Mouse (Mus musculus) heart, postnatal 0 days (tissue): Measurements from ENCODE around the gene Cpa1. TPM values are rescaled to one million over a fixed set of nuclear protein-coding genes. Genes with fewer than 3 reads are reported as not detected.

Experiments used
- ATAC-seq: fragments of 200-750 bp; cut with Nextera tagmentation; 2 replicates; pipeline ENCODE4 v1.8.0; 2017; ENCODE audit warnings: low read depth, moderate number of reproducible peaks, moderate library complexity; ENCODE audit not compliant: insufficient read depth
- DNase-seq: peaks from one replicate; pipeline ENCODE4 v3.0.0-alpha.2; 2016; ENCODE audit warnings: low spot score
- H3K27ac ChIP-seq: fragments of 300-500 bp; sonication (generic); 2 replicates; pipeline ENCODE4 v1.5.1; 2014; ENCODE audit warnings: low read depth, mild to moderate bottlenecking
- H3K27me3 ChIP-seq: fragments of 300-500 bp; sonication (generic); 2 replicates; pipeline ENCODE4 v1.6.1; 2014; ENCODE audit warnings: low read length, mixed read lengths; ENCODE audit not compliant: control insufficient read depth, insufficient read depth
- H3K36me3 ChIP-seq: fragments of 300-500 bp; sonication (generic); replicated peaks from 2 replicates; pipeline ENCODE4 v1.6.1; 2014; ENCODE audit warnings: low read length, mixed read lengths; ENCODE audit not compliant: control insufficient read depth, insufficient read depth
- H3K4me1 ChIP-seq: fragments of 300-500 bp; sonication (generic); 2 replicates; pipeline ENCODE4 v1.6.1; 2014; ENCODE audit warnings: antibody characterized with exemption; ENCODE audit not compliant: control insufficient read depth, insufficient read depth
- H3K4me2 ChIP-seq: fragments of 300-500 bp; sonication (generic); 2 replicates; pipeline ENCODE4 v1.6.1; 2014; ENCODE audit warnings: low read depth, mild to moderate bottlenecking, low read length, moderate library complexity
- H3K4me3 ChIP-seq: fragments of 300-500 bp; sonication (generic); 2 replicates; pipeline ENCODE4 v1.5.1; 2014; ENCODE audit warnings: low read depth, low read length
- H3K9ac ChIP-seq: fragments of 300-500 bp; sonication (generic); replicated peaks from 2 replicates; pipeline ENCODE4 v1.6.1; 2014; ENCODE audit warnings: low read depth, low read length, mixed read lengths
- H3K9me3 ChIP-seq: fragments of 300-500 bp; sonication (generic); replicated peaks from 2 replicates; pipeline ENCODE4 v1.6.1; 2016; ENCODE audit warnings: low read length; ENCODE audit not compliant: control insufficient read depth
- CTCF ChIP-seq: IDR thresholded peaks from 2 replicates; pipeline ENCODE4 v1.5.1; 2016; ENCODE audit warnings: antibody characterized with exemption, control low read depth, low read depth
- EP300 ChIP-seq: IDR thresholded peaks from 2 replicates; pipeline ENCODE4 v1.6.1; 2016; ENCODE audit warnings: antibody characterized with exemption, low read depth
- WGBS: fragments of 180-500 bp; shearing (Covaris S2); extraction: QIAGEN DNeasy Blood & Tissue Kit; methylation state at CpG from one replicate; pipeline ENCODE4 v1.1.7; 2014; 5-methylcytosine and 5-hydroxymethylcytosine counted together
- polyA plus RNA-seq: library from polyadenylated mRNA; unstranded; fragments of >200 nt; fragmentation: Nextera tagmentation; extraction: Ambion mirVana; gene quantifications from 2 replicates; pipeline ENCODE4 v1.2.1, GENCODE M21; 2015
- total RNA-seq: library from RNA; depleted of rRNA; stranded (reverse); fragments of >200 nt; gene quantifications from 2 replicates; pipeline ENCODE4 v1.2.3, GENCODE M21; 2014; ENCODE audit warnings: low replicate concordance

Cpa1 gene
- total and polyA plus RNA-seq, 2 experiments from 2014 or later, result 4.4 to 11.5 TPM

GRCm38 (mm10) chr6:30673764-30674561, 34.9 kb downstream of the Cpa1 start:
- WGBS, result 21% methylated on average over 14 of the region's 14 CpGs
- Histone ChIP-seq H3K27me3 (no peaks in the 10 kb centered on the region), H3K4me2 (peak overlapping the region; percentile 53), H3K9me3 (no peaks in the 10 kb centered on the region), H3K4me3 (peak overlapping the region; percentile 3; the same call in 1 of the 2 replicates), H3K27ac (peak overlapping the region; percentile 86), H3K4me1 (peaks cover 23% of the 10 kb centered on the region), H3K9ac (0 out of 2 replicates have a peak overlapping the region, but pooled peaks have one; percentile 32), H3K36me3 (no peaks in the 10 kb centered on the region)
- ATAC-seq (0 out of 2 replicates have a peak, but pooled peaks have one; percentile 46), DNase-seq (peak; percentile 53)
- TF ChIP-seq CTCF (no peak), EP300 (no peak)

DNA sequence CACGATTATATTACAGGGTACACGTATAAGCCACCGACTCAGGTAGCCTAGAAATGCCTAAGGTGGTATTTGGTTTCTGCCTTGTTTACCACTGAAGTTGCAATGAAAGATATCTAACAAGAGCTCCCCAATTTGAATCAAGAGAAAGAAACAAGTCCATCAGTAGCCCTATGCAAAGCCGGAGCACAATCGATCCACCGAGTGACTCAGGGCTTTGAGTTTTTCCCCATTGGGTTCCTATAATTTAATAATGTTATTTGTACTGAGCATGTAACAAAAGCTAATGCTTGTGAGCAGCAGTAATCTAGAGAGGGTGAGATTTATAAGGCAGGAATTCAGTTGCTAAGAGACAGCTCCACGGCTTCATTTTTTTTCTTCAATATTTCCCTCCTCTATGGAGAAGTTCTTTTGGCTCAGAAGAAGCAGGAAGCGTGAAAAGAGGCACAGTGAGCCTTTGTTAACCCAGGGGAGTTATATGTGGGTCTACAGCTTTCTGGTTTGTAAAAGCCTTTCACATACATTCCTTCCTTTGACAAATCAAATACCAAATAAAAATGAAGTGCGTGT, 35.8 kb downstream of the Cpa1 start:
- Histone ChIP-seq H3K4me1 (peaks cover 23% of the 10 kb centered on the region), H3K4me2 (peak overlapping the region; percentile 53), H3K9ac (peak overlapping the region; percentile 46; the same call in 1 of the 2 replicates), H3K36me3 (no peaks in the 10 kb centered on the region), H3K4me3 (no peak overlapping the region), H3K27me3 (no peaks in the 10 kb centered on the region), H3K9me3 (no peaks in the 10 kb centered on the region), H3K27ac (peak overlapping the region; percentile 86)
- WGBS, result 51% methylated on average over 9 of the region's 9 CpGs
- DNase-seq (peak; percentile 69), ATAC-seq (peak; percentile 43)
- TF ChIP-seq EP300, result no peak
- no peak for TF ChIP-seq CTCF

DNA sequence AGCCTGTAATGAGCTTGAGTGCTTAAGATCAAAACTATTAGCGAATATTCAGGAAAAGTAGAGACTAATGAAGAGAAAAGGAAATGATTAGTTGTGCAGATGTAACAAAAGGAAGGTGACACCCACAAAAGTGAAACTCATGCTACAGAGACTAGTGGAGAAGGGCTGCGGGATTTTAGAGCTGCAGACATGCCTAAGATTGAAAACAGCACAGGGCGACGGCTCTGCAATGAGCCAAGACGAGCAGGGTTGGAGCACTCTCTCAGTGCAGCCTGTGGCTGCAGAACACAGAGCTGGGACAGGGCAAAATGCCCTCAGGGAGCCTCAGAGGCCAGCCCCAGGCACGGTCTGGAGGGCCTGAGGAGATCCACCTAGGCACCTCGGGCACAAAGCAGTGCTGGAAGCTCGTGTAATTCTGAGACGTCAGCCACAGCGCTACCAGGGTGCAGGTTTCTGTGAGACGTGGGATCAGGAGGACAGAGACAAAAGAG, 36.3 kb downstream of the Cpa1 start:
- H3K36me3 ChIP-seq, result no peaks in the 10 kb centered on the region
- H3K27ac ChIP-seq, result peak overlapping the region; percentile 86
- WGBS, result 26% methylated on average over 11 of the region's 11 CpGs
- peak overlapping the region; percentile 53 for H3K4me2 ChIP-seq
- peaks cover 23% of the 10 kb centered on the region for H3K4me1 ChIP-seq
- no peaks in the 10 kb centered on the region for H3K9me3 ChIP-seq
- TF ChIP-seq EP300 (no peak), CTCF (no peak)
- peak; percentile 39; the same call in 1 of the 2 replicates for ATAC-seq
- no peak overlapping the region for H3K4me3 ChIP-seq
- no peaks in the 10 kb centered on the region for H3K27me3 ChIP-seq
- DNase-seq, result peak; percentile 34
- peak overlapping the region; percentile 46 for H3K9ac ChIP-seq

DNA sequence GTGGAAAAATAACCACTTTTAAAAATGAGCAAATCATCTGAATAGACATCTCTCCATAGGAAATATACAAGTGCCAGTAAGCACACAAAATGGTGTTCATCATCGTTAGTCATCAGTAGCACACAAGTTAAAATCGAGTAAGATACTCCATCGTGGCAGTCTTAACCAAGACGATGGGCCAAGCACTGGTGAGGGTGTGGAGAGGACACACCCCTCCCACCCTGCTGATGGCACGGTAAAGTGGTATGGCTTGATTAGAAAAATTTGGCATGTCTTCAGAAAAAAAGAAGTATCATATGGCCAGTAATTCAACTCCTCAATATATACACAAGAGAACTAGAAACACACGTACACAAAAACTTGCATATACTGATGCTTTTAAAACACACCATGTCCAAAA, 37.5 kb downstream of the Cpa1 start:
- DNase-seq, result no peak
- no peak overlapping the region for H3K27ac ChIP-seq

DNA sequence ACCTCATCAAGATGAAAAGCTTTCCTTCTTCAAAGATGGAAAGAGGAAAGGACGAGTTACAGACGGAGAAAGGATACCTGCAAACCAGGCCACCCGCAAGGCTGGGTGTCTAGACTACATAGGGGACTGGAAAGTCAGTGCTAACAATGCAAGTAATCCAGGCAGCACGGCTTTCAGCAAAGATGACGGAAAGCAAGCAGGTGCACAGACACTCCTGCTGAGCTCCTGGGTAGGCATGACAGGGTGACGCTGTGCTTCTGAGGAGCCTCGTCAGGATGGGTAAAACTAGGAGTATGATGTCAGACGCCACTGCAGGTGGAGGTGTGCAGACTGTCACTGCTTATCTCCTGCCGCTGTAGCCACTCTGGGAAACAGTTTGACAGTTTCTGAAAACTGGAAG, 38.6 kb downstream of the Cpa1 start:
- TF ChIP-seq CTCF, result no peak
- no peak for TF ChIP-seq EP300
- no peak overlapping the region for H3K4me3 ChIP-seq
- 71% methylated on average over 9 of the region's 9 CpGs for WGBS
- ATAC-seq (no peak), DNase-seq (no peak)
- no peak overlapping the region for H3K4me2 ChIP-seq
- no peak overlapping the region for H3K27ac ChIP-seq
- no peaks in the 10 kb centered on the region for H3K9me3 ChIP-seq
- H3K9ac ChIP-seq, result no peak overlapping the region
- no peaks in the 10 kb centered on the region for H3K36me3 ChIP-seq
- peaks cover 24% of the 10 kb centered on the region for H3K4me1 ChIP-seq
- H3K27me3 ChIP-seq, result no peaks in the 10 kb centered on the region

More for the DNA sequence above, 37.5 kb downstream of the Cpa1 start:
- Histone ChIP-seq H3K9me3 (no peaks in the 10 kb centered on the region), H3K4me3 (no peak overlapping the region), H3K27me3 (no peaks in the 10 kb centered on the region), H3K36me3 (no peaks in the 10 kb centered on the region), H3K4me2 (no peak overlapping the region), H3K9ac (no peak overlapping the region), H3K4me1 (peaks cover 23% of the 10 kb centered on the region)
- TF ChIP-seq EP300 (no peak), CTCF (no peak)
- no peak for ATAC-seq
- 86% methylated on average over 6 of the region's 6 CpGs for WGBS
